Mouse (Mus musculus): Measurements from ENCODE around the gene Gatad2a.
A peak's percentile ranks its signal among the peaks of the same experiment; 100 is the strongest.
"Not testable (repeated sequence)": the region's sequence is repeated elsewhere in the genome, so short reads cannot be mapped to it uniquely, and the experiment has no call there.

The Gatad2a gene

GRCm38 (mm10) chr8:69988936-69989335, 7.2 kb downstream of the Gatad2a start:
- DNase-seq, result not testable (repeated sequence)

- no peak for DNase-seq
These were observed 8.4 kb downstream of the Gatad2a start for GRCm38 (mm10) chr8:69987744-69988143.

GRCm38 (mm10) chr8:69984876-69985553, 11.2 kb downstream of the Gatad2a start:
- peak; percentile 87 for DNase-seq

GRCm38 (mm10) chr8:69978456-69978855, 17.7 kb downstream of the Gatad2a start:
- DNase-seq, result no peak

GRCm38 (mm10) chr8:69974806-69975205, 21.4 kb downstream of the Gatad2a start:
- no peak for DNase-seq

GRCm38 (mm10) chr8:69974194-69974614, 22.0 kb downstream of the Gatad2a start:
- peak; percentile 100 for DNase-seq

GRCm38 (mm10) chr8:69973442-69974161, 22.6 kb downstream of the Gatad2a start:
- peak; percentile 97 for DNase-seq

- DNase-seq, result no peak
These were observed 23.1 kb downstream of the Gatad2a start for GRCm38 (mm10) chr8:69973063-69973441.

GRCm38 (mm10) chr8:69970880-69971279, 25.3 kb downstream of the Gatad2a start:
- DNase-seq, result no peak

- no peak for DNase-seq
These were observed 28.8 kb downstream of the Gatad2a start for GRCm38 (mm10) chr8:69967291-69967933.

GRCm38 (mm10) chr8:69959241-69959640, 36.9 kb downstream of the Gatad2a start:
- no peak for DNase-seq

GRCm38 (mm10) chr8:69957879-69958278, 38.3 kb downstream of the Gatad2a start:
- peak; percentile 97 for DNase-seq

GRCm38 (mm10) chr8:69957419-69957818, 38.8 kb downstream of the Gatad2a start:
- DNase-seq, result peak; percentile 92

- no peak for DNase-seq
These were observed 39.5 kb downstream of the Gatad2a start for GRCm38 (mm10) chr8:69956651-69957050.

GRCm38 (mm10) chr8:69954642-69955041, 41.5 kb downstream of the Gatad2a start:
- DNase-seq, result no peak

GRCm38 (mm10) chr8:69954213-69954612, 42.0 kb downstream of the Gatad2a start:
- no peak for DNase-seq

- DNase-seq, result no peak
These were observed 45.9 kb downstream of the Gatad2a start for GRCm38 (mm10) chr8:69950300-69950699.

- DNase-seq, result not testable (repeated sequence)
These were observed 53.7 kb downstream of the Gatad2a start for GRCm38 (mm10) chr8:69942495-69942894.

GRCm38 (mm10) chr8:69940386-69940785, 55.8 kb downstream of the Gatad2a start:
- DNase-seq, result no peak

GRCm38 (mm10) chr8:69939633-69940032, 56.6 kb downstream of the Gatad2a start:
- DNase-seq, result no peak

GRCm38 (mm10) chr8:69938245-69938982, 57.8 kb downstream of the Gatad2a start:
- no peak for DNase-seq

GRCm38 (mm10) chr8:69937466-69937865, 58.7 kb downstream of the Gatad2a start:
- no peak for DNase-seq

Measured in heart, adult 11 months (tissue).